Mouse (Mus musculus): ENCODE data around the gene Traf3ip3. TPM values are rescaled to one million over a fixed set of nuclear protein-coding genes. Genes with fewer than 3 reads are reported as not detected.

The Traf3ip3 gene
- polyA plus RNA-seq, 1 experiment: 142 TPM

DNA sequence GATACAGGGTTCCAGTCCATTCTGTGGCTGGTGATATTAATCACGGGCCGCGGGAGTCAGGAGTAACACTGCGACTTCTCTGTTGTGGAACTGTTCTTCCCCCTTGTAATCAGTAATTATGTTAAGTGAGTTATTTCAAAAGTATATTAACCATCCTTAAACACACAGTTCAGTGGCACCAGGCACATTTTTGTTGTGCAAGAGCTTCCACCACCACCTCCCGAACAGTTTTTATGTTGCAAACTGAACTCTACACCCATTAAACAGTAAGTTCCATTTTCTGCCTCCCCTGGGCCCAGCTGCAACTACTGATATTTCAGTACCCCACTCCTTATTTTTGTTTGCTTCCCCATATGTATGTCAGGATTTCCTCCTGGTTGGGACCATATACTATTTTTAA is 28.1 kb upstream of the Traf3ip3 start:
- WGBS: 98% methylated on average over 5 of the region's 5 CpGs
- TF ChIP-seq CTCF (IDR thresholded peaks at IDR 0.05; ENCODE audit: borderline replicate concordance, control insufficient read depth, extremely low read depth, insufficient read depth, low read length, poor library complexity) (no peak), POLR2A (IDR thresholded peaks at IDR 0.05; ENCODE audit: control insufficient read depth, extremely low read depth, insufficient read depth, low read length, poor library complexity) (no peak)
- Histone ChIP-seq H3K4me1 (replicated peaks; ENCODE audit: control insufficient read depth, insufficient read depth, low read length) (peaks cover 10% of the 10 kb centered on the region), H3K27me3 (ENCODE audit: control insufficient read depth, insufficient read depth, low read length) (no peaks in the 10 kb centered on the region), H3K27ac (ENCODE audit: control insufficient read depth, insufficient read depth, low read length) (no peak overlapping the region), H3K4me3 (ENCODE audit: control insufficient read depth, insufficient read depth, low read length) (no peak overlapping the region), H3K36me3 (ENCODE audit: control insufficient read depth, insufficient read depth, low read length) (peaks cover 3% of the 10 kb centered on the region; the same call in 1 of the 2 replicates)
- no peak for DNase-seq

DNA sequence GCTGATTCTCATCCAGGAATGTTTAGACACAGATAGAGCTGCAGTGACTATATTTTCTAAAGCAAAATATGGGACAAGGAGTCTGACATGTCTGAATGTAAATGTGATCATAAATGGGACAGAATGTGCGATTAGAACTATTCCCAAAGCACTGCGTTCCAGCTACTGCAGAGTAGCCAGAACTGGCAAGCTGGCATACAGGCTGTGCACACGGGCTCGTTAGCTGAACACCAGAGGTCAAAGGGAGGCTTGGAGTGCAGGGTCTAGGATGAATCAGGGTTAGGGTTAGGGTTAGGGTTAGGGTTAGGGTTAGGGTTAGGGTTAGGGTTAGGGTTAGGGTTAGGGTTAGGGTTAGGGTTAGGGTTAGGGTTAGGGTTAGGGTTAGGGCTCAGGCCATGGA is 26.0 kb upstream of the Traf3ip3 start:
- Histone ChIP-seq H3K36me3 (ENCODE audit: control insufficient read depth, insufficient read depth, low read length) (peaks cover 3% of the 10 kb centered on the region; the same call in 1 of the 2 replicates), H3K27ac (ENCODE audit: control insufficient read depth, insufficient read depth, low read length) (no peak overlapping the region), H3K27me3 (ENCODE audit: control insufficient read depth, insufficient read depth, low read length) (no peaks in the 10 kb centered on the region), H3K4me3 (ENCODE audit: control insufficient read depth, insufficient read depth, low read length) (no peak overlapping the region), H3K4me1 (replicated peaks; ENCODE audit: control insufficient read depth, insufficient read depth, low read length) (peaks cover 10% of the 10 kb centered on the region)
- no peak for DNase-seq
- TF ChIP-seq POLR2A (IDR thresholded peaks at IDR 0.05; ENCODE audit: control insufficient read depth, extremely low read depth, insufficient read depth, low read length, poor library complexity): no peak
- over 99% methylated on average over 4 of the region's 4 CpGs for WGBS

DNA sequence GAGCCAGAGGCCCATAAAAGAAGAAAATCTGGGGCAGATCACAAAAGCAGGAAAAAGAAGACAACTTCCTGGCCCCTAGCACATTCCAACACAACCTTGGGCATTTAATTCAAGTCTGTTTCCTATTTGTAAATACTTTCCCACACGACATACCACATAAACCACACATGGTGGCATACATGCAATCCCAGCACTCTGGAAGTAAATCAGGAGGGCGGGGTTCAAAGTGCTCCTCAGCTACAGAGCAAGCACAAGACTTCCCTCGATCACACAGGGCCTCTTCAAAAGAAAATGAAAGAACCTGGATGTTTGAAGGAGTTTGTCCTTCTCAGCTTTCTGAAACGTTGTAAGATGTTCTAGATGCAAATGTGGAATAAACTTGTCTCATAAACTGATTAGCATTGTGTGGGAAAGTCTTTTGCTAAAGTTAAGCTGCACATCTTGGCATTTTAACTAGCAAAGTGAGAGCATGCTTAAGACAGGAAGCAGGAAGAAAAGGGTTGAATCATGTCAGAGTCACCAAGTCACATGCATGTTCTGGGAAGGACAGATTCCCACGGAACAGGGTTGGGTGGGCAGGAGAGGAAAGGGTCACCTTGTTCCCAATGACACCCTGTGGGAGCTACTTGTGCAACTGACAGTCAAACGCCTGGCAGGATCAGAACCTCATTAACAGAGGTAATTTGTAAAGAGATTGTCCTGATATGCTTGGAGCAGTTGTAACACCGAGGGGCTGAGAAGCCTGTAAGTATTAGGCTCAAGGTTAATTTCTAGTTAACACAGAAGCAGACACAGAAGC is 25.4 kb upstream of the Traf3ip3 start:
- DNase-seq: no peak
- H3K4me3 ChIP-seq (ENCODE audit: control insufficient read depth, insufficient read depth, low read length): no peak overlapping the region
- H3K27ac ChIP-seq (ENCODE audit: control insufficient read depth, insufficient read depth, low read length): no peak overlapping the region
- H3K36me3 ChIP-seq (ENCODE audit: control insufficient read depth, insufficient read depth, low read length): peaks cover 3% of the 10 kb centered on the region; the same call in 1 of the 2 replicates
- no peaks in the 10 kb centered on the region for H3K27me3 ChIP-seq (ENCODE audit: control insufficient read depth, insufficient read depth, low read length)
- WGBS: 49% methylated on average over 7 of the region's 7 CpGs
- TF ChIP-seq CTCF (IDR thresholded peaks at IDR 0.05; ENCODE audit: borderline replicate concordance, control insufficient read depth, extremely low read depth, insufficient read depth, low read length, poor library complexity): no peak
- H3K4me1 ChIP-seq (replicated peaks; ENCODE audit: control insufficient read depth, insufficient read depth, low read length): peaks cover 10% of the 10 kb centered on the region

DNA sequence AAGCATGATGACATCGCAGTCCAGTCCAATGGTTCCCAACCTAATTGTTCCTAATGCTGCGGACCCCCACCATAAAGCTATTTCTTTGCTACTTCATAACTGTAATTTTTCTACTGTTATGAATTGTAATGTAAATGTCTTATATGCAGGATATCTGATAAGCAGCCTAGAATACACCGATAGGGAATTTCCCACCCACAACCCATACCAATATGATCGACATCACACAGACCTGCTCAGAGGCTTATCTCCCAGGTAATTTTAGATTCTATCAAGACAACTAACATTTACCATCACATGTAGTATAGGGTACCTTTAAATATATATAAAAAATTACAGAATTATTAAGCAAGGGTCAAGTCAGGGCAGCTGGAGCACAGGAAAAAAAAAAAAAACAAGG is 24.6 kb upstream of the Traf3ip3 start:
- Histone ChIP-seq H3K4me3 (ENCODE audit: control insufficient read depth, insufficient read depth, low read length) (no peak overlapping the region), H3K27ac (ENCODE audit: control insufficient read depth, insufficient read depth, low read length) (no peak overlapping the region), H3K36me3 (ENCODE audit: control insufficient read depth, insufficient read depth, low read length) (peaks cover 3% of the 10 kb centered on the region; the same call in 1 of the 2 replicates), H3K27me3 (ENCODE audit: control insufficient read depth, insufficient read depth, low read length) (no peaks in the 10 kb centered on the region), H3K4me1 (replicated peaks; ENCODE audit: control insufficient read depth, insufficient read depth, low read length) (peaks cover 6% of the 10 kb centered on the region)
- DNase-seq: no peak
- WGBS: 95% methylated on average over 4 of the region's 4 CpGs
- TF ChIP-seq POLR2A (IDR thresholded peaks at IDR 0.05; ENCODE audit: control insufficient read depth, extremely low read depth, insufficient read depth, low read length, poor library complexity): no peak

DNA sequence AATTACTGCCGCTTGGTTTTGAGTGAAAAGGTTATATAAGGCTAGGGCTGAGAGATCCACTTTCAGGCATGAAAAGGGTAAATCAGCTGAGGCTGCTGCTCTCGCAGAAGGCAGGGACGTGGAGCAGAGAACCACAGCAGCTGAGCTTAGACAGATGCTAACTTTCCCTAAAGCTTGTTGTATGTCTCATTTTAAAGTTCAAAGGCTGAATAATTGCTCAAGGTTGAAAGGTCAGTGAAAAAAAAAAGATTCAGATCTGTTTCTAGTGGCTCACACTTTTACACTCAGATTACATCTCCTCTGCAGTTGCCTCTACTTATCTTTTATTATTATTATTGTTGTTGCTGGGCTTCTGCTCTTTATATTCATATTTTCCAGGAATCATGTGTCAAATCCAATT is 24.0 kb upstream of the Traf3ip3 start:
- Histone ChIP-seq H3K27ac (ENCODE audit: control insufficient read depth, insufficient read depth, low read length) (no peak overlapping the region), H3K27me3 (ENCODE audit: control insufficient read depth, insufficient read depth, low read length) (no peaks in the 10 kb centered on the region), H3K36me3 (ENCODE audit: control insufficient read depth, insufficient read depth, low read length) (peaks cover 3% of the 10 kb centered on the region; the same call in 1 of the 2 replicates), H3K4me1 (replicated peaks; ENCODE audit: control insufficient read depth, insufficient read depth, low read length) (peaks cover 2% of the 10 kb centered on the region; the same call in 1 of the 2 replicates), H3K4me3 (ENCODE audit: control insufficient read depth, insufficient read depth, low read length) (no peak overlapping the region)
- WGBS: 76% methylated on average over 3 of the region's 3 CpGs
- no peak for DNase-seq
- TF ChIP-seq CTCF (IDR thresholded peaks at IDR 0.05; ENCODE audit: borderline replicate concordance, control insufficient read depth, extremely low read depth, insufficient read depth, low read length, poor library complexity) (no peak), POLR2A (IDR thresholded peaks at IDR 0.05; ENCODE audit: control insufficient read depth, extremely low read depth, insufficient read depth, low read length, poor library complexity) (no peak)

DNA sequence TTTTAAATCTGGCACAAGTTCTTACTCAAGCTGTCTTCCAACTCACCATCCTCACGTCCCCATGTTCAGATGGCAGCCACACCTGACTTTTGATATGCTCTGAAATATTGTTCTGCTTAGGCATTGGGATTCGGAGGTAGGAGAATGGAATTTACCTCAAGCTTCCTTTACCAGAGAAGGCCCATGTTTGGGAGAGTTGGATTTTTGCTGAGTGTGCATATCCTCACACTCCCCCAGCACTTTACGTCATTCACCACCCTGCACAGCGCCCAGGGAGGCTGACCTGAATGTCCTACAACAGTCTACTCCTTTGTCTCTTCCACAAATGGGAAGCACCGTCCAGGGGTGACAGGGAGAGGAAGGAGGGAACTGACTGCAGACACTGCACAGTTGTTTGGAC is 18.9 kb upstream of the Traf3ip3 start:
- Histone ChIP-seq H3K4me3 (ENCODE audit: control insufficient read depth, insufficient read depth, low read length) (no peak overlapping the region), H3K27ac (ENCODE audit: control insufficient read depth, insufficient read depth, low read length) (no peak overlapping the region), H3K36me3 (ENCODE audit: control insufficient read depth, insufficient read depth, low read length) (no peaks in the 10 kb centered on the region), H3K27me3 (ENCODE audit: control insufficient read depth, insufficient read depth, low read length) (no peaks in the 10 kb centered on the region), H3K4me1 (replicated peaks; ENCODE audit: control insufficient read depth, insufficient read depth, low read length) (no peaks in the 10 kb centered on the region)
- no peak for DNase-seq
- 85% methylated on average over 5 of the region's 5 CpGs for WGBS
- TF ChIP-seq CTCF (IDR thresholded peaks at IDR 0.05; ENCODE audit: borderline replicate concordance, control insufficient read depth, extremely low read depth, insufficient read depth, low read length, poor library complexity) (no peak), POLR2A (IDR thresholded peaks at IDR 0.05; ENCODE audit: control insufficient read depth, extremely low read depth, insufficient read depth, low read length, poor library complexity) (no peak)

DNA sequence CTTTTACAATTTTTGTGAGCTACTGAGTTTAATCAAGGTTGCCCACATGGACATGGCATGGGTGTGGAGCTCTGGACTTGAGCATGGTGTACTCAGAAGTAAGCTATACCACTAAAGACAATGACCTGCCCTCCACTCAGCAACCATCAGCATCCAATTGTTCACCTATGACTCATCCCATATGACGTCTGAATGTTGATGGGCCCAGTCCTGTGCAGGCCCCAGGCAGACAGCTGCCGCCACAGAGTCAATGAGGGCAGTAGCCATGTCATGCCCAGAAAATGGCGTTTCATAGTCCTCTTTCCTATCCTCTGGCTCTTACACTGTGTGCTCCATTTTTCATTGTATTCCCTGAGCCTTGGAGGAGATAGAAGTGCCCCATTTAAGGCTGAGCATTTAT is 14.5 kb upstream of the Traf3ip3 start:
- 93% methylated on average over 3 of the region's 3 CpGs for WGBS
- no peak overlapping the region for H3K4me3 ChIP-seq (ENCODE audit: control insufficient read depth, insufficient read depth, low read length)
- no peak overlapping the region for H3K27ac ChIP-seq (ENCODE audit: control insufficient read depth, insufficient read depth, low read length)
- no peaks in the 10 kb centered on the region for H3K36me3 ChIP-seq (ENCODE audit: control insufficient read depth, insufficient read depth, low read length)
- H3K4me1 ChIP-seq (replicated peaks; ENCODE audit: control insufficient read depth, insufficient read depth, low read length): peaks cover 12% of the 10 kb centered on the region
- no peak for DNase-seq
- H3K27me3 ChIP-seq (ENCODE audit: control insufficient read depth, insufficient read depth, low read length): no peaks in the 10 kb centered on the region
- no peak for TF ChIP-seq POLR2A (IDR thresholded peaks at IDR 0.05; ENCODE audit: control insufficient read depth, extremely low read depth, insufficient read depth, low read length, poor library complexity)
- TF ChIP-seq CTCF (IDR thresholded peaks at IDR 0.05; ENCODE audit: borderline replicate concordance, control insufficient read depth, extremely low read depth, insufficient read depth, low read length, poor library complexity): no peak
